Mouse (Mus musculus) stomach, embryonic 16.5 days (tissue): Measurements from ENCODE around the gene Irs2. TPM values are rescaled to one million over a fixed set of nuclear protein-coding genes. Genes with fewer than 3 reads are reported as not detected.
A peak's percentile ranks its signal among the peaks of the same experiment; 100 is the strongest.

Source experiments
- ATAC-seq: fragments of 200-750 bp; cut with Nextera tagmentation; 2 replicates; pipeline ENCODE4 v1.8.0; 2017; ENCODE audit warnings: moderate number of reproducible peaks, moderate TSS enrichment; ENCODE audit not compliant: insufficient read depth, low FRiP score
- H3K27ac ChIP-seq: fragments of 300-500 bp; sonication (generic); 2 replicates; pipeline ENCODE4 v1.5.1; 2014; ENCODE audit warnings: low read length
- H3K27me3 ChIP-seq: fragments of 300-500 bp; sonication (generic); 2 replicates; pipeline ENCODE4 v1.6.1; 2014; ENCODE audit warnings: low read length, control low read depth, mixed read lengths; ENCODE audit not compliant: control insufficient read depth, insufficient read depth
- H3K36me3 ChIP-seq: fragments of 300-500 bp; sonication (generic); 2 replicates; pipeline ENCODE4 v1.6.1; 2014; ENCODE audit warnings: low read length; ENCODE audit not compliant: control insufficient read depth, insufficient read depth
- H3K4me1 ChIP-seq: fragments of 300-500 bp; sonication (generic); 2 replicates; pipeline ENCODE4 v1.6.1; 2014; ENCODE audit warnings: low read length, control low read depth, mixed read lengths; ENCODE audit not compliant: control insufficient read depth, insufficient read depth
- H3K4me2 ChIP-seq: fragments of 300-500 bp; sonication (generic); 2 replicates; pipeline ENCODE4 v1.6.1; 2014; ENCODE audit warnings: low read depth, low read length, mixed read lengths
- H3K4me3 ChIP-seq: fragments of 300-500 bp; sonication (generic); replicated peaks from 2 replicates; pipeline ENCODE4 v1.5.1; 2014; ENCODE audit warnings: mild to moderate bottlenecking, low read length
- H3K9ac ChIP-seq: fragments of 300-500 bp; sonication (generic); 2 replicates; pipeline ENCODE4 v1.6.1; 2014; ENCODE audit warnings: low read length
- H3K9me3 ChIP-seq: fragments of 300-500 bp; sonication (generic); replicated peaks from 2 replicates; pipeline ENCODE4 v1.6.1; 2016; ENCODE audit warnings: low read length, control low read depth; ENCODE audit not compliant: control insufficient read depth
- WGBS: fragments of 180-500 bp; shearing (Covaris S2); extraction: QIAGEN DNeasy Blood & Tissue Kit; methylation state at CpG from one replicate; pipeline ENCODE4 v1.1.7; 2014; 5-methylcytosine and 5-hydroxymethylcytosine counted together
- polyA plus RNA-seq: library from polyadenylated mRNA; unstranded; fragments of >200 nt; fragmentation: Nextera tagmentation; extraction: Ambion mirVana; gene quantifications from 2 replicates; pipeline ENCODE4 v1.2.1, GENCODE M21; 2015

Gene Irs2
- polyA plus RNA-seq, 1 experiment from 2014 or later: 3.3 TPM

DNA sequence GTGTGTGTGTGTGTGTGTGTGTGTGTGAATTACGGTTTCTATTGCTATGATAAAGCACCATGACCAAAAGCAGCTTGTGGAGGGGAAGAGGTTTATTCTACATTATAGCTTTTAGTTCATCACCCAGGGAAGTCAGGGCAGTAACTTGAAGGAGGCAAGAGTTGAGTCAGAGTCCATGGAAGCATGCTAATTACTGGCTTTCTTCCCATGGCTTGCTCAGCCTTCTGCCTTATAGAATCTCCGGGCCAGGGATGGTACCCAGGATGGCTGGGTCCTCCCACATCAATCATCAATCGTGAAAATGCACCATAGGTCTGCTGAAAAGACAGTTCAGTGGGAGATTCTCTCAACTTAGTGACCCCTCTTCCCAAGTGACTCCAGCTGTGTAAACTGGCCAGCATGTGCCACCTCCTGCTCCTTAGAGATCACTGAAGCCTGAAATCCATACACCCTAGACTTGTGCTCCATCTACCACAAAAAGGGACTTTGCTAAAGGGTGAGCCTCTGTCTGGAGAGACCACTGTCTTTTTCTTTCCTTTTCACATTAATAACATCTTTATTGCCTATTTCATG lies 69.0 kb downstream of the Irs2 start:
- no peak overlapping the region for H3K9ac ChIP-seq
- ATAC-seq: no peak
- no peaks in the 10 kb centered on the region for H3K27me3 ChIP-seq
- H3K9me3 ChIP-seq: no peaks in the 10 kb centered on the region
- no peaks in the 10 kb centered on the region for H3K36me3 ChIP-seq
- H3K4me3 ChIP-seq: no peak overlapping the region
- H3K4me2 ChIP-seq: no peak overlapping the region
- no peak overlapping the region for H3K27ac ChIP-seq
- 67% methylated on average over 3 of the region's 3 CpGs for WGBS
- H3K4me1 ChIP-seq: peaks cover 22% of the 10 kb centered on the region

DNA sequence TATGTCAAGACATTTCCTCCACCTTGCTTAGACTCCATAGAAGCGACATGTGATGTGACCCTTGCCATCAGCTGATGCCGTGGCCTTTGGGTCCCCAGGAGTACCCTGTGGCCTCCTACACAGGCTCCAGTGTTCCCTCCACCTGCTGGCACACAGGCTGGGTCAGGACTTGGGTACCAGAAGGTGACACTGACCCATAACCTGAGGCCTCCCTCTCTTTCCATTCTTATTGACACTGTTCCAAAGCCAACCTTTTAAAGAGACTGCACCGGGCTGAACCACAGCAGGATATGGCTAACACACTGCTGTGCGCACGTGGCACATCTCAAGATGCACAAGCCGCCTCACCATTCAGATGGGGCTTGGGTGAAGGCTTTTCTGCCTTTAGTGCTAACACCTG lies 70.0 kb downstream of the Irs2 start:
- H3K9me3 ChIP-seq: no peaks in the 10 kb centered on the region
- no peak overlapping the region for H3K9ac ChIP-seq
- ATAC-seq: no peak
- no peak overlapping the region for H3K27ac ChIP-seq
- WGBS: 89% methylated on average over 6 of the region's 6 CpGs
- H3K36me3 ChIP-seq: no peaks in the 10 kb centered on the region
- H3K4me2 ChIP-seq: no peak overlapping the region
- no peaks in the 10 kb centered on the region for H3K27me3 ChIP-seq
- H3K4me3 ChIP-seq: no peak overlapping the region
- H3K4me1 ChIP-seq: peaks cover 13% of the 10 kb centered on the region

DNA sequence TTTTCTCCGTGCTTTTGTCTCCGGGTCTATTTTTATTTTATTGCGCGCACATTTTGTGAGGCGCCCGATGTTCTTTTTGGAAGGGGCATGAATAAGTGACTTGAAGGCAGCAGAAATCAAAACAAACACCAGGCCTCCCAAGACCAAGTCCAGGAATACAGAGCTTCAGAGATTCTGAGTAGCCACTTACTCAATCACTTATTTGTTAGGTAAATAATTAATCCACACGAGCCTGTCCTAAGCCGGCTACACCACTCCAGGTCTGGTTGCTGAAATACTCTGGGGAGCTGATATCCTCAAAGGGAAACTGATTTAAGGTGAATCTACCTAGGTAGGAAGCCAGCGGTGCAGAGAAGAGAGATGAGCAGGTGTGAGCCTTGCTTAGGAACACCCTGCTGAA lies 71.6 kb downstream of the Irs2 start:
- Histone ChIP-seq H3K4me3 (no peak overlapping the region), H3K9ac (no peak overlapping the region), H3K27ac (no peak overlapping the region), H3K36me3 (no peaks in the 10 kb centered on the region), H3K4me2 (no peak overlapping the region), H3K9me3 (no peaks in the 10 kb centered on the region), H3K4me1 (peaks cover 11% of the 10 kb centered on the region), H3K27me3 (no peaks in the 10 kb centered on the region)
- WGBS: 65% methylated on average over 9 of the region's 9 CpGs
- no peak for ATAC-seq

DNA sequence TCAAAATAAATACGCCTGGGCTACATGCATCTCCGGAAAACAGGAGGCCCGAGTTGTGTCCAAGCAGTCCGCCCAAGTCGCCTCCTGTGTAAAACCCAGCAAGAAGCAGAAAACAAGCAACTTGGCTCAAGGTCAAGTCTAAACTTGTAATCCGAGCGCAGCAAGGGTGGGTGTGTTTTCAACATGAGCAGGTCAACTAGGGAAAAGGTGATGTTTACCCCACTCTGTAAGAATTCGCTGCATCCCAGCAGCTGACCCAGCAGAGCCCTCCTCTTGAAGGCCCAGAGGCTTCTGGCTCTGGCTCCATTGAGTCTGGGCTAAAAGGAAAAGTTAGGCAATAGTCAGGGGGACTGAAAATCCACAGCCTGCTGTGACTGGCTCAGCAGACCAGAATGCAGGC lies 73.0 kb downstream of the Irs2 start:
- Histone ChIP-seq H3K9ac (no peak overlapping the region), H3K27ac (no peak overlapping the region), H3K27me3 (no peaks in the 10 kb centered on the region; the same call in 1 of the 2 replicates), H3K4me2 (no peak overlapping the region), H3K4me3 (no peak overlapping the region), H3K4me1 (peaks cover 11% of the 10 kb centered on the region), H3K36me3 (no peaks in the 10 kb centered on the region), H3K9me3 (no peaks in the 10 kb centered on the region)
- 49% methylated on average over 8 of the region's 8 CpGs for WGBS
- peak; percentile 27; the same call in 1 of the 2 replicates for ATAC-seq
